Comparison of ENCODE assay signal across 10 mouse cellular contexts in genomic region chr2:19301251-19301650, GRCm38 (mm10).
DNase-seq lines count a peak whose midpoint lies in the region; ATAC-seq and TF ChIP-seq lines count a peak whose summit lies in the region.
"Had no signal": no experiment of that assay in that cellular context is flagged by ENCODE, and none has a peak within 500 bp of the region (broad histone marks: within the 10 kb centered on the region; RNA-seq: fewer than 3 reads in every experiment).

No protein-coding gene starts in this region.

- intact Hi-C loops in heart, postnatal 14 days (cut with DNase I), result no loop called here

- no peaks in the 10 kb centered on the region for H3K27me3 ChIP-seq in MEL (ENCODE audit: control insufficient read depth in 1 of 2, insufficient read depth in 2 of 2, low read length in 2 of 2)
- no peaks in the 10 kb centered on the region for H3K27me3 ChIP-seq in lung, embryonic 15.5 days
- no peaks in the 10 kb centered on the region for H3K27me3 ChIP-seq in forebrain, embryonic 12.5 days
- H3K27me3 ChIP-seq in kidney, embryonic 15.5 days, result no peaks in the 10 kb centered on the region
- H3K27me3 ChIP-seq: embryonic facial prominence, embryonic 12.5 days had no signal

- TF ChIP-seq CTCF in MEL (IDR thresholded peaks at IDR 0.05 in 2 of 3, conservative IDR thresholded peaks at IDR 0.05 in 1 of 3; ENCODE audit: control insufficient read depth in 1 of 3, insufficient read depth in 1 of 3, low read depth in 2 of 3, low read length in 3 of 3, poor library complexity in 1 of 3, severe bottlenecking in 1 of 3), result no peak

- H3K36me3 ChIP-seq in MEL (ENCODE audit: control insufficient read depth in 1 of 2, insufficient read depth in 2 of 2, low read length in 2 of 2), result no peaks in the 10 kb centered on the region
- H3K36me3 ChIP-seq in lung, embryonic 15.5 days, result no peaks in the 10 kb centered on the region
- no peaks in the 10 kb centered on the region for H3K36me3 ChIP-seq in forebrain, embryonic 12.5 days (replicated peaks)
- H3K36me3 ChIP-seq in kidney, embryonic 15.5 days, result no peaks in the 10 kb centered on the region
- H3K36me3 ChIP-seq: embryonic facial prominence, embryonic 12.5 days; limb, embryonic 12.5 days had no signal

- peak; percentile 2 for DNase-seq in heart, adult 8-10 months (ENCODE audit: low spot score)
- no peak for DNase-seq in heart, postnatal 14 days
- DNase-seq in MEL (ENCODE audit: low read depth, low spot score), result peak; percentile 67
- peak; percentile 22 to 40 for DNase-seq in spleen, postnatal 10 days (ENCODE audit: low spot score in 2 of 2)
- DNase-seq in kidney, postnatal 36 days, result no peak

- H3K9me3 ChIP-seq in MEL (replicated peaks; ENCODE audit: insufficient read depth, low read length), result no peaks in the 10 kb centered on the region
- no peaks in the 10 kb centered on the region for H3K9me3 ChIP-seq in lung, embryonic 15.5 days
- no peaks in the 10 kb centered on the region for H3K9me3 ChIP-seq in forebrain, embryonic 12.5 days
- H3K9me3 ChIP-seq in kidney, embryonic 15.5 days (replicated peaks), result no peaks in the 10 kb centered on the region
- H3K9me3 ChIP-seq: embryonic facial prominence, embryonic 12.5 days; limb, embryonic 12.5 days had no signal

- TF ChIP-seq POLR2A in MEL (IDR thresholded peaks at IDR 0.05; ENCODE audit: control insufficient read depth in 1 of 2, insufficient read depth in 1 of 2, low read depth in 1 of 2, low read length in 2 of 2, poor library complexity in 1 of 2), result no peak

- H3K27ac ChIP-seq in MEL (ENCODE audit: control insufficient read depth, low read depth, low read length), result no peak overlapping the region
- no peak overlapping the region for H3K27ac ChIP-seq in lung, embryonic 15.5 days
- no peak overlapping the region for H3K27ac ChIP-seq in forebrain, embryonic 12.5 days
- no peak overlapping the region for H3K27ac ChIP-seq in kidney, embryonic 15.5 days
- H3K27ac ChIP-seq: embryonic facial prominence, embryonic 12.5 days; limb, embryonic 12.5 days had no signal

- no peaks in the 10 kb centered on the region for H3K79me2 ChIP-seq in MEL (ENCODE audit: control insufficient read depth, insufficient read depth, low read length, poor library complexity)

- no peak for TF ChIP-seq RAD21 in MEL (IDR thresholded peaks at IDR 0.05; ENCODE audit: low read depth, low read length)

- peak overlapping the region; percentile 57 to 88 for H3K4me3 ChIP-seq in MEL (ENCODE audit: control insufficient read depth in 1 of 2, insufficient read depth in 1 of 2, low read depth in 2 of 2, low read length in 2 of 2)
- no peak overlapping the region for H3K4me3 ChIP-seq in lung, embryonic 15.5 days
- H3K4me3 ChIP-seq in forebrain, embryonic 12.5 days (replicated peaks), result no peak overlapping the region
- no peak overlapping the region for H3K4me3 ChIP-seq in kidney, embryonic 15.5 days (replicated peaks)
- H3K4me3 ChIP-seq: embryonic facial prominence, embryonic 12.5 days; limb, embryonic 12.5 days had no signal

- peak overlapping the region; percentile 59 for H3K9ac ChIP-seq in MEL (ENCODE audit: control insufficient read depth, low read depth, low read length, poor library complexity, severe bottlenecking)
- H3K9ac ChIP-seq in lung, embryonic 15.5 days, result no peak overlapping the region
- no peak overlapping the region for H3K9ac ChIP-seq in forebrain, embryonic 12.5 days
- H3K9ac ChIP-seq in kidney, embryonic 15.5 days, result no peak overlapping the region
- H3K9ac ChIP-seq: embryonic facial prominence, embryonic 12.5 days; limb, embryonic 12.5 days had no signal

- ATAC-seq in lung, embryonic 15.5 days (ENCODE audit: borderline replicate concordance, extremely low read depth, low FRiP score, low TSS enrichment), result peak; percentile 59
- ATAC-seq in forebrain, embryonic 12.5 days (ENCODE audit: low FRiP score), result no peak
- ATAC-seq in kidney, embryonic 15.5 days (replicated peaks; ENCODE audit: low FRiP score), result no peak

- peaks cover 0 to 13% of the 10 kb centered on the region in 2 experiments; a peak in 1 of 4 replicates for H3K4me1 ChIP-seq in MEL (ENCODE audit: control insufficient read depth in 1 of 2, insufficient read depth in 2 of 2, low read length in 2 of 2)
- H3K4me1 ChIP-seq in lung, embryonic 15.5 days, result no peaks in the 10 kb centered on the region
- H3K4me1 ChIP-seq in forebrain, embryonic 12.5 days, result 0 out of 2 replicates have a peak, but pooled peaks cover 5% of the 10 kb centered on the region
- H3K4me1 ChIP-seq in kidney, embryonic 15.5 days, result 0 out of 2 replicates have a peak, but pooled peaks cover 2% of the 10 kb centered on the region
- H3K4me1 ChIP-seq: embryonic facial prominence, embryonic 12.5 days; limb, embryonic 12.5 days had no signal

- 8% methylated on average over 6 of the region's 6 CpGs for WGBS in lung, embryonic 15.5 days
- 20% methylated on average over 6 of the region's 6 CpGs for WGBS in forebrain, embryonic 12.5 days
- 25% methylated on average over 6 of the region's 6 CpGs for WGBS in kidney, embryonic 15.5 days

- no peak for TF ChIP-seq EP300 in MEL (IDR thresholded peaks at IDR 0.05; ENCODE audit: low read depth in 1 of 2, low read length in 2 of 2)

- H3K4me2 ChIP-seq in lung, embryonic 15.5 days, result 0 out of 2 replicates have a peak overlapping the region, but pooled peaks have one; percentile 18
- no peak overlapping the region for H3K4me2 ChIP-seq in forebrain, embryonic 12.5 days
- no peak overlapping the region for H3K4me2 ChIP-seq in kidney, embryonic 15.5 days
- H3K4me2 ChIP-seq: embryonic facial prominence, embryonic 12.5 days; limb, embryonic 12.5 days had no signal

TF ChIP-seq in MEL, 35 proteins besides CTCF, POLR2A, EP300 and RAD21:
- TF ChIP-seq POLR2AphosphoS5 (IDR thresholded peaks at IDR 0.05; ENCODE audit: borderline replicate concordance, low read depth, low read length), result no peak
- no peak for TF ChIP-seq MXI1 (IDR thresholded peaks at IDR 0.05; ENCODE audit: low read depth, low read length)
- no peak for TF ChIP-seq ZNF384 (IDR thresholded peaks at IDR 0.05; ENCODE audit: low read depth, low read length)
- TF ChIP-seq SIN3A (IDR thresholded peaks at IDR 0.05; ENCODE audit: low read length), result peak; percentile 53; the same call in 1 of the 2 replicates
- peak; percentile 56; the same call in 1 of the 2 replicates for TF ChIP-seq ETS1 (IDR thresholded peaks at IDR 0.05; ENCODE audit: low read depth, low read length)
- 0 out of 2 replicates have a peak, but pooled peaks have one; percentile 4 for TF ChIP-seq USF1 (IDR thresholded peaks at IDR 0.05; ENCODE audit: low read depth, low read length)
- no peak for TF ChIP-seq MAZ (IDR thresholded peaks at IDR 0.05; ENCODE audit: low read depth, low read length)
- TF ChIP-seq USF2 (IDR thresholded peaks at IDR 0.05; ENCODE audit: borderline replicate concordance in 1 of 2, insufficient read depth in 1 of 2, low read depth in 1 of 2, low read length in 2 of 2), result no peak
- no peak for TF ChIP-seq JUND (IDR thresholded peaks at IDR 0.05; ENCODE audit: low read depth, low read length)
- no peak for TF ChIP-seq POLR2AphosphoS2 (IDR thresholded peaks at IDR 0.05; ENCODE audit: low read length)
- no peak for TF ChIP-seq TBP (IDR thresholded peaks at IDR 0.05; ENCODE audit: low read depth, low read length)
- TF ChIP-seq ELF1 (IDR thresholded peaks at IDR 0.05; ENCODE audit: low read depth, low read length), result peak; percentile 90
- no peak for TF ChIP-seq RCOR1 (IDR thresholded peaks at IDR 0.05; ENCODE audit: low read depth, low read length)
- no peak for TF ChIP-seq E2F4 (IDR thresholded peaks at IDR 0.05; ENCODE audit: borderline replicate concordance, low read depth, low read length)
- no peak for TF ChIP-seq GATA1 (IDR thresholded peaks at IDR 0.05; ENCODE audit: low read depth, low read length)
- TF ChIP-seq HCFC1 (IDR thresholded peaks at IDR 0.05; ENCODE audit: low read depth, low read length), result no peak

Comparison
In these comparisons a context has a peak if more than half of its experiments do, and no peak if none do; other contexts are left out.
1. DNase-seq: peak in heart, adult 8-10 months (single experiment), MEL (single experiment) and spleen, postnatal 10 days (2 of 2); none in heart, postnatal 14 days (0 of 2) and kidney, postnatal 36 days (0 of 2).
2. H3K4me3 ChIP-seq: peak in MEL (2 of 2); none in lung, embryonic 15.5 days (single experiment), forebrain, embryonic 12.5 days (single experiment) and kidney, embryonic 15.5 days (single experiment).